Mouse (Mus musculus) megakaryocyte, embryonic 14.5 days (primary cell): ENCODE measurements around the gene Cbarp.

Experiments
- FLI1 ChIP-seq: IDR thresholded peaks from 2 replicates; pipeline ENCODE4 v1.6.1; 2012; ENCODE audit warnings: low read length, inconsistent platforms, mixed read lengths
- GATA1 ChIP-seq: IDR thresholded peaks from 3 replicates; pipeline ENCODE4 v1.6.1; 2012; ENCODE audit warnings: mixed read lengths, low read length, inconsistent platforms, borderline replicate concordance

DNA sequence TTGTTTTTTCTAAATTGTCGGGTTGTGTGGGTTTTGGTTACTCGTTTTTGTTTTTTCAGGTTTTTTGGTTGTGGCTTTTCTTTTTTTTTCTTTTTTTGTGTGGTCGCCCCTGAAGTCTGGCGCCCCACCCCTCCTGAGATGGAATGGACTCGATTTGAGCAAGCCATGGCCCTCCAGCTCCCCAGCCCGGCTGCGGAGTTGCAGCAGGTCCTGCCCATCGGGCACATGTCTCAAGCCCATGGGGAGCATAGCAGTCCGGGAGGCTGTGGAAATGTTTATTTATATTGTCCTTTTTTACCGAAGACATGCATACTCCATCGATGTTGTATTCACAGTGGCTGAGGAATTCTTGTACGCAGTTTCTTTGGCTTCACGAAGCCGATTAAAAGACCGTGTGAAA is 30.6 kb upstream of the Cbarp start:
- no peak for TF ChIP-seq GATA1
- no peak for TF ChIP-seq FLI1
